Mouse (Mus musculus) CD4-positive naive resting alpha-beta T cell, adult 57 days (primary cell): Measurements from ENCODE around the gene Itgb5. TPM values are rescaled to one million over a fixed set of nuclear protein-coding genes. Genes with fewer than 3 reads are reported as not detected.

Experiments
- total RNA-seq: library from RNA; stranded (reverse); gene quantifications from one replicate; pipeline ENCODE4 v1.2.4, GENCODE M21; 2023

Gene Itgb5
- total RNA-seq = 1.3 TPM

GRCm38 (mm10) chr16:33829301-33829831, at the start of gene Itgb5:
Itgb5 (plus strand) TSS chr16:33829665.

GRCm38 (mm10) chr16:33793846-33794791, 35.3 kb upstream of the Itgb5 start, which contains the start of gene Muc13:
Muc13 (plus strand) TSS chr16:33794037.

GRCm38 (mm10) chr16:33966538-33967282, 137.2 kb downstream of the Itgb5 start, which contains the start of gene Umps:
Umps (minus strand) TSS chr16:33967038.

Other genes with a start within 250 kb of the Itgb5 start
- 38.9 TPM for gene Heg1, start 145.3 kb upstream of the Itgb5 start, total RNA-seq
- 0.50 TPM for gene Muc13, start 35.6 kb upstream of the Itgb5 start, total RNA-seq
- gene Umps, start 137.4 kb downstream of the Itgb5 start, total RNA-seq = 25.0 TPM